Mouse (Mus musculus) myocyte (in vitro differentiated cells): Measurements from ENCODE around the gene Bet1l. TPM values are rescaled to one million over a fixed set of nuclear protein-coding genes. Genes with fewer than 3 reads are reported as not detected.

Source experiments
- H3K27me3 ChIP-seq: one replicate; pipeline ENCODE4 v1.6.1; 2011; ENCODE audit not compliant: control insufficient read depth, insufficient read depth, insufficient read length
- H3K36me3 ChIP-seq: one replicate; pipeline ENCODE4 v1.6.1; 2011; ENCODE audit not compliant: control insufficient read depth, insufficient read depth
- H3K4me2 ChIP-seq: one replicate; pipeline ENCODE4 v1.6.1; 2011; ENCODE audit warnings: low read depth, control low read depth
- H3K4me3 ChIP-seq: one replicate; pipeline ENCODE4 v1.5.1; 2011; ENCODE audit warnings: mild to moderate bottlenecking, control low read depth, moderate library complexity
- H3K79me2 ChIP-seq: one replicate; pipeline ENCODE4 v1.6.1; 2011; ENCODE audit not compliant: control insufficient read depth, insufficient read depth
- H3ac ChIP-seq: one replicate; pipeline ENCODE4 v1.6.1; 2011; ENCODE audit not compliant: control insufficient read depth, insufficient read length
- CEBPB ChIP-seq: IDR thresholded peaks from 2 replicates; pipeline ENCODE4 v1.6.1; 2011; ENCODE audit warnings: mild to moderate bottlenecking, moderate library complexity; ENCODE audit not compliant: poor library complexity, insufficient read depth, severe bottlenecking
- E2F4 ChIP-seq: IDR thresholded peaks from one replicate; pipeline ENCODE4 v1.6.1; 2011; ENCODE audit warnings: mild to moderate bottlenecking, control low read depth, moderate library complexity; ENCODE audit not compliant: insufficient read depth
- MAX ChIP-seq: IDR thresholded peaks from one replicate; pipeline ENCODE4 v1.6.1; 2011; ENCODE audit warnings: low read depth, mild to moderate bottlenecking, control low read depth
- MYOD1 ChIP-seq, 3 experiments: IDR thresholded peaks; one replicate each; pipeline ENCODE4 v1.6.1; 2011; ENCODE audit warnings: control low read depth in 2 of 3, low read depth in 2 of 3, mild to moderate bottlenecking in 2 of 3, moderate library complexity in 1 of 3; ENCODE audit not compliant: insufficient read length in 2 of 3, control insufficient read depth in 1 of 3
- MYOG ChIP-seq, 3 experiments: IDR thresholded peaks; one replicate each; pipeline ENCODE4 v1.6.1; 2011; ENCODE audit warnings: control low read depth in 2 of 3, low read depth in 2 of 3, mild to moderate bottlenecking in 2 of 3; ENCODE audit not compliant: insufficient read length in 2 of 3, control insufficient read depth in 1 of 3, insufficient read depth in 1 of 3
- POLR2A ChIP-seq: IDR thresholded peaks from one replicate; pipeline ENCODE4 v1.6.1; 2011; ENCODE audit warnings: low read depth, mild to moderate bottlenecking, control low read depth, moderate library complexity; ENCODE audit not compliant: insufficient read length
- POLR2AphosphoS2 ChIP-seq: IDR thresholded peaks from one replicate; pipeline ENCODE4 v1.6.1; 2011; ENCODE audit warnings: low read depth, control low read depth; ENCODE audit not compliant: insufficient read length
- REST ChIP-seq: IDR thresholded peaks from one replicate; pipeline ENCODE4 v1.6.1; 2011; ENCODE audit warnings: mild to moderate bottlenecking, control low read depth, moderate library complexity; ENCODE audit not compliant: insufficient read depth, insufficient read length
- SRF ChIP-seq: IDR thresholded peaks from one replicate; pipeline ENCODE4 v1.6.1; 2011; ENCODE audit warnings: low read depth; ENCODE audit not compliant: control insufficient read depth, insufficient read length
- TCF12 ChIP-seq: IDR thresholded peaks from one replicate; pipeline ENCODE4 v1.6.1; 2011; ENCODE audit warnings: mild to moderate bottlenecking, control low read depth; ENCODE audit not compliant: poor library complexity, insufficient read depth, severe bottlenecking
- TCF3 ChIP-seq: IDR thresholded peaks from one replicate; pipeline ENCODE4 v1.6.1; 2011; ENCODE audit warnings: low read depth, control low read depth; ENCODE audit not compliant: insufficient read length
- USF1 ChIP-seq: IDR thresholded peaks from one replicate; pipeline ENCODE4 v1.6.1; 2011; ENCODE audit warnings: low read depth, mild to moderate bottlenecking, control low read depth, moderate library complexity
- polyA plus RNA-seq: library from polyadenylated mRNA; unstranded; fragments of >200 nt; fragmentation: generic; extraction: Trizol; gene quantifications from one replicate; pipeline ENCODE4 v1.2.1, GENCODE M21; 2012; ENCODE audit warnings: missing spikeins

Gene Bet1l
- polyA plus RNA-seq, 1 experiment = 25.8 TPM

DNA sequence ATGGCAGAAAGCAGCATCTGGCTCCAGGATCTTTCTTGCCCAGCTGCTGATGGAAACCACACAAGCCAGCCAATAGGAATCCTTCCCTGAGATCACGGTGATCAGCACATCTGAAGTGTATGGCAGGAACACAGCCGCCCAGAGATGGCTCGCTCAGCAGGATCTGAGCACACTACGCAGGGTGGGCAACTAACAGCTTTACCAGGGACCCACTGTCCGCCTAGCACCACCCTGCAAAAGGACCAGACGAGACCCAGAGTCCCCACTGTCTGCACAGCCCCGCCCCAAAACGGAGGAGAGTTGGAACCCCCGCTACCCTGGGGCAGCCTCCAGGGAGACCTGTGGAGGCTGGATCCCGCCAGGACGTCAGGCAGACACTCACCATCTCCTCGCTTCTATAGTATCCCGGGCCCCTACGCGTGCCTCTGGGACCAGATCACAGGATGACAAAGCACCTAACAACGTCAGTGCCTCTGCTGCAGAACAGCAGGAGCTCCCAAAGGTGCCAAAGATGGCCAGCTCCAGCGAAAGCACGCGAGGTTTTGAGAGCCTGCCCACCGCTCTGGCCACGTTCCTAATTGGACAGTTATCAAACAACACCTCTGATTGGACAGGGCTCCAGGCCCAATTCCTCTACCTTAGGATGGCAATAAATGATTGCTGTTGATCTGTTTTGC, 35.6 kb downstream of the Bet1l start, which contains the start of gene Zfp941:
Zfp941 (minus strand) TSS at position 526 of the 677 bp plus-strand sequence.
- H3K4me3 ChIP-seq = no peak within 1 kb of the TSS
- H3K36me3 ChIP-seq = no peaks in the 10 kb centered on the region

DNA sequence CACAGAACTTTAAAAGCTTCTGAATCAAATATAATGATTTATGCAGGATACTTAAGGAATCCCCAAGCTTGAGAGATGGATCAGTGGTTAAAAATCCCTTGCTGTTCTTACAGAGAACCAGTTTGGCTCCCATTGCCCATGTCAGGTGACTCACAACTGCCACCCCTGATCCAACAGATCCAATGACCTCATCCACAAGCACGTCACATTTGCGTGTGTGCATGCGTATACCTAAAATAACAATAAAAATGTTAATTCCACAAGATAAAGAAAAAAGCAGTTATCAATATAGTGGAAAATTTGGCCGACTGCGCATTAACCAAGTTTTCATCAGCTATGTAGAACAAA, 36.1 kb downstream of the Bet1l start:
- Histone ChIP-seq H3K4me2 (peak overlapping the region; percentile 34), H3K79me2 (no peaks in the 10 kb centered on the region), H3ac (no peak overlapping the region), H3K27me3 (no peaks in the 10 kb centered on the region), H3K36me3 (no peaks in the 10 kb centered on the region), H3K4me3 (no peak overlapping the region)
- no peak for TF ChIP-seq REST

More for the DNA sequence above, 35.6 kb downstream of the Bet1l start, which contains the start of gene Zfp941:
- H3K27me3 ChIP-seq = no peaks in the 10 kb centered on the region
- peak within 1 kb of the TSS; percentile 34 for H3K4me2 ChIP-seq
- TF ChIP-seq CEBPB (no peak), USF1 (no peak), MAX (no peak), TCF3 (no peak), TCF12 (no peak), REST (no peak), MYOG (IDR thresholded peaks at IDR 0.05; ENCODE audit: control insufficient read depth in 1 of 3, insufficient read depth in 1 of 3, insufficient read length in 2 of 3, low read depth in 2 of 3) (no peak), POLR2AphosphoS2 (no peak), SRF (no peak), POLR2A (no peak), MYOD1 (IDR thresholded peaks at IDR 0.05; ENCODE audit: control insufficient read depth in 1 of 3, insufficient read length in 2 of 3, low read depth in 2 of 3) (no peak), E2F4 (no peak)
- H3ac ChIP-seq = no peak within 1 kb of the TSS
- no peaks in the 10 kb centered on the region for H3K79me2 ChIP-seq

DNA sequence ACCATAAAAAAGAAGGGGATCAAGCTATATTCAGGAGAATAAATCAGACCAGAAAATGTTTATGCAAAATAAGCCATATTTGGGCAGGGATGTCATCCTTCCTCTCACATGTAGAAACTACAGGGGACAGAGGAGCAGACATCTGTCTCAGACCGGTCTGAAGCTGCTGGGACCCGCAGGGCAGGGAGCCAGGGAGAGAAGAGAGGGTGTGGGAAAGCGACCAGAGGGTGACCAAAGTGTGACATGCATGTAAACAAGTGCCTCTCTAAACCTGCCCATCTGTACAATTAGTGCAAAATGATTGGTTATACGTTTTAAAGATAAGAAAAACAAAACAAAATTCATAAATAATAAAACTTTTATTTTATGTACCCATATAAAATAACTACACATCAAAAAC, 37.2 kb downstream of the Bet1l start:
- H3K4me2 ChIP-seq = no peak overlapping the region

DNA sequence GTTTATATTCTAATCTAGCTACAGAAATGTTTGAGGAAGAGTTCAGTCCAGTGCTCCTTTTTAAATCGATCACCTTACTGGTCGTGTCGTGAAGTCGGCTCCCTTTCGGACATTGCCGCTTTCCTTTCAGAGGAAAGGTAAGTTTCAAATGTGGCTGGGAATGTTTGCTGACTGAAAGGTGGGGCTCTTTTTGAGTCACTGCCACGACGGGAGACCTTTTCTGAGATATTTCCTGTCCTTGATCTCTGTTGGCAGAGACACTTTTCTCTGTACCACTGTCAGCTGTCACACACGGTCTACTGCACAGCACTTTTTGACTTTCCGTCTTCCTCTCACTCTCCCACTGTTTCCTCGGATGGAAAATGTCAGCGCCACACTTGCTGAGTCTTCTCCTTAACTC, 44.5 kb downstream of the Bet1l start:
- Histone ChIP-seq H3ac (no peak overlapping the region), H3K4me2 (no peak overlapping the region), H3K4me3 (no peak overlapping the region), H3K36me3 (no peaks in the 10 kb centered on the region), H3K27me3 (no peaks in the 10 kb centered on the region), H3K79me2 (no peaks in the 10 kb centered on the region)
- no peak for TF ChIP-seq MAX
- no peak for TF ChIP-seq CEBPB
- TF ChIP-seq MYOG (IDR thresholded peaks at IDR 0.05; ENCODE audit: control insufficient read depth in 1 of 3, insufficient read depth in 1 of 3, insufficient read length in 2 of 3, low read depth in 2 of 3) = no peak
- no peak for TF ChIP-seq POLR2A
- TF ChIP-seq TCF12 = no peak
- no peak for TF ChIP-seq REST
- no peak for TF ChIP-seq SRF
- no peak for TF ChIP-seq USF1
- no peak for TF ChIP-seq MYOD1 (IDR thresholded peaks at IDR 0.05; ENCODE audit: control insufficient read depth in 1 of 3, insufficient read length in 2 of 3, low read depth in 2 of 3)
- TF ChIP-seq E2F4 = no peak
- TF ChIP-seq POLR2AphosphoS2 = no peak
- TF ChIP-seq TCF3 = no peak

More for the DNA sequence above, 37.2 kb downstream of the Bet1l start:
- H3K79me2 ChIP-seq = no peaks in the 10 kb centered on the region
- H3K27me3 ChIP-seq = no peaks in the 10 kb centered on the region
- H3ac ChIP-seq = no peak overlapping the region
- TF ChIP-seq TCF12 (no peak), CEBPB (no peak), MYOD1 (IDR thresholded peaks at IDR 0.05; ENCODE audit: control insufficient read depth in 1 of 3, insufficient read length in 2 of 3, low read depth in 2 of 3) (no peak), MAX (no peak), E2F4 (no peak), REST (no peak), POLR2A (no peak), MYOG (IDR thresholded peaks at IDR 0.05; ENCODE audit: control insufficient read depth in 1 of 3, insufficient read depth in 1 of 3, insufficient read length in 2 of 3, low read depth in 2 of 3) (no peak), POLR2AphosphoS2 (no peak), SRF (no peak)
- no peak overlapping the region for H3K4me3 ChIP-seq
- no peaks in the 10 kb centered on the region for H3K36me3 ChIP-seq

DNA sequence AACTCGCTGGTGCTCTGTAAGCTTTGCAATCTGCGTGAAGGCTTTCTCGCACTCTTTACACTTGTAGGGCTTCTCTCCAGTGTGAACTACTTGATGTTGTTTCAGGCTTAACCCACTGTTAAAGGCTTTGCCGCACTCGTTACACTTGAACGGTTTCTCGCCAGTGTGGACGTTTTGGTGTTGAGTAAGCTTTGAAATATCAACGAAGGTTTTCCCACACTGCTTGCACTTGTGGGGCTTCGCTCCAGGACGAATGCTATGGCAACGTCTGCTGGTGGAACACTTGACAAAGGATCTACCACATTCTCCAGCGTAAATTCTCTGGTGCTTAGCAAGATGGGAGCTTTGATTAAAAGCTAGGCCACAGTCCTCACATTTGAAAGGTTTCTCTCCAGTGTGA, 45.7 kb downstream of the Bet1l start:
- Histone ChIP-seq H3K27me3 (no peaks in the 10 kb centered on the region), H3ac (no peak overlapping the region), H3K4me3 (no peak overlapping the region), H3K79me2 (no peaks in the 10 kb centered on the region), H3K4me2 (no peak overlapping the region), H3K36me3 (no peaks in the 10 kb centered on the region)
- TF ChIP-seq POLR2AphosphoS2 (no peak), SRF (no peak), CEBPB (no peak), MAX (no peak), USF1 (no peak)
